Mouse (Mus musculus): ENCODE results near the gene Igdcc4. TPM values are rescaled to one million over a fixed set of nuclear protein-coding genes. Genes with fewer than 3 reads are reported as not detected.

Igdcc4 gene
- total and polyA plus RNA-seq, 3 experiments, result 7.3 to 12.4 (median 10.2) TPM

- intact Hi-C loops (cut with DNase I), result no loop called here
- Histone ChIP-seq H3K27me3 (ENCODE audit: control insufficient read depth, insufficient read depth, low read length) (no peaks in the 10 kb centered on the region; the same call in 1 of the 2 replicates), H3K4me3 (no peak overlapping the region), H3K4me1 (ENCODE audit: control insufficient read depth, insufficient read depth, low read length) (no peaks in the 10 kb centered on the region), H3K27ac (no peak overlapping the region), H3K36me3 (ENCODE audit: control insufficient read depth, insufficient read depth, low read length) (no peaks in the 10 kb centered on the region), H3K9ac (ENCODE audit: low read depth, low read length) (no peak overlapping the region), H3K79me2 (replicated peaks; ENCODE audit: control insufficient read depth, insufficient read depth, low read length) (no peaks in the 10 kb centered on the region)
- 56% methylated on average over 5 of the region's 5 CpGs for WGBS
- TF ChIP-seq CTCF (IDR thresholded peaks at IDR 0.05) (no peak), EP300 (IDR thresholded peaks at IDR 0.05; ENCODE audit: insufficient read depth, low read depth, low read length) (no peak), POLR2A (IDR thresholded peaks at IDR 0.05; ENCODE audit: insufficient read depth, low read depth, low read length) (no peak)
- DNase-seq, result no peak
Observed at GRCm38 (mm10) chr9:65153331-65153711, 52.0 kb downstream of the Igdcc4 start.

- intact Hi-C loops (cut with DNase I), result no loop called here
- H3K9ac ChIP-seq (ENCODE audit: low read depth, low read length), result no peak overlapping the region
- H3K79me2 ChIP-seq (replicated peaks; ENCODE audit: control insufficient read depth, insufficient read depth, low read length), result no peaks in the 10 kb centered on the region
- no peak overlapping the region for H3K4me3 ChIP-seq
- TF ChIP-seq POLR2A (IDR thresholded peaks at IDR 0.05; ENCODE audit: insufficient read depth, low read depth, low read length), result no peak
- no peak for TF ChIP-seq EP300 (IDR thresholded peaks at IDR 0.05; ENCODE audit: insufficient read depth, low read depth, low read length)
- no peak for TF ChIP-seq CTCF (IDR thresholded peaks at IDR 0.05)
- no peaks in the 10 kb centered on the region for H3K36me3 ChIP-seq (ENCODE audit: control insufficient read depth, insufficient read depth, low read length)
- 78% methylated on average over 9 of the region's 9 CpGs for WGBS
- no peaks in the 10 kb centered on the region for H3K4me1 ChIP-seq (ENCODE audit: control insufficient read depth, insufficient read depth, low read length)
- no peak for DNase-seq
- H3K27ac ChIP-seq, result no peak overlapping the region
- H3K27me3 ChIP-seq (ENCODE audit: control insufficient read depth, insufficient read depth, low read length), result no peaks in the 10 kb centered on the region; the same call in 1 of the 2 replicates
Observed at GRCm38 (mm10) chr9:65154692-65155455, 53.6 kb downstream of the Igdcc4 start.

- Histone ChIP-seq H3K27ac (no peak overlapping the region), H3K9ac (ENCODE audit: low read depth, low read length) (no peak overlapping the region), H3K4me1 (ENCODE audit: control insufficient read depth, insufficient read depth, low read length) (no peaks in the 10 kb centered on the region), H3K36me3 (ENCODE audit: control insufficient read depth, insufficient read depth, low read length) (no peaks in the 10 kb centered on the region), H3K4me3 (no peak overlapping the region), H3K27me3 (ENCODE audit: control insufficient read depth, insufficient read depth, low read length) (no peaks in the 10 kb centered on the region; the same call in 1 of the 2 replicates), H3K79me2 (replicated peaks; ENCODE audit: control insufficient read depth, insufficient read depth, low read length) (no peaks in the 10 kb centered on the region)
- DNase-seq, result no peak
- TF ChIP-seq EP300 (IDR thresholded peaks at IDR 0.05; ENCODE audit: insufficient read depth, low read depth, low read length) (no peak), POLR2A (IDR thresholded peaks at IDR 0.05; ENCODE audit: insufficient read depth, low read depth, low read length) (no peak), CTCF (IDR thresholded peaks at IDR 0.05) (no peak)
- intact Hi-C loops (cut with DNase I), result no loop called here
- 7% methylated on average over 8 of the region's 8 CpGs for WGBS
Observed at GRCm38 (mm10) chr9:65156604-65157003, 55.3 kb downstream of the Igdcc4 start.

GRCm38 (mm10) chr9:65157631-65158030 lies 56.3 kb downstream of the Igdcc4 start:
- H3K79me2 ChIP-seq (replicated peaks; ENCODE audit: control insufficient read depth, insufficient read depth, low read length), result no peaks in the 10 kb centered on the region
- WGBS, result 39% methylated on average over 6 of the region's 6 CpGs
- DNase-seq, result no peak
- no peak for TF ChIP-seq POLR2A (IDR thresholded peaks at IDR 0.05; ENCODE audit: insufficient read depth, low read depth, low read length)
- no peak for TF ChIP-seq EP300 (IDR thresholded peaks at IDR 0.05; ENCODE audit: insufficient read depth, low read depth, low read length)
- TF ChIP-seq CTCF (IDR thresholded peaks at IDR 0.05), result no peak
- intact Hi-C loops (cut with DNase I), result no loop called here
- H3K4me1 ChIP-seq (ENCODE audit: control insufficient read depth, insufficient read depth, low read length), result no peaks in the 10 kb centered on the region
- no peaks in the 10 kb centered on the region for H3K36me3 ChIP-seq (ENCODE audit: control insufficient read depth, insufficient read depth, low read length)
- no peak overlapping the region for H3K27ac ChIP-seq
- no peak overlapping the region for H3K9ac ChIP-seq (ENCODE audit: low read depth, low read length)
- H3K4me3 ChIP-seq, result no peak overlapping the region
- H3K27me3 ChIP-seq (ENCODE audit: control insufficient read depth, insufficient read depth, low read length), result peaks cover 4% of the 10 kb centered on the region; the same call in 1 of the 2 replicates

GRCm38 (mm10) chr9:65161188-65161587 lies 59.9 kb downstream of the Igdcc4 start:
- no peaks in the 10 kb centered on the region for H3K4me1 ChIP-seq (ENCODE audit: control insufficient read depth, insufficient read depth, low read length)
- no peak overlapping the region for H3K27ac ChIP-seq
- H3K9ac ChIP-seq (ENCODE audit: low read depth, low read length), result no peak overlapping the region
- no peaks in the 10 kb centered on the region for H3K36me3 ChIP-seq (ENCODE audit: control insufficient read depth, insufficient read depth, low read length)
- no peak overlapping the region for H3K4me3 ChIP-seq
- DNase-seq, result no peak
- no peaks in the 10 kb centered on the region for H3K79me2 ChIP-seq (replicated peaks; ENCODE audit: control insufficient read depth, insufficient read depth, low read length)
- intact Hi-C loops (cut with DNase I), result no loop called here
- WGBS, result 73% methylated on average over 4 of the region's 4 CpGs
- peaks cover 9% of the 10 kb centered on the region; the same call in 1 of the 2 replicates for H3K27me3 ChIP-seq (ENCODE audit: control insufficient read depth, insufficient read depth, low read length)
- TF ChIP-seq POLR2A (IDR thresholded peaks at IDR 0.05; ENCODE audit: insufficient read depth, low read depth, low read length) (no peak), EP300 (IDR thresholded peaks at IDR 0.05; ENCODE audit: insufficient read depth, low read depth, low read length) (no peak), CTCF (IDR thresholded peaks at IDR 0.05) (no peak)

GRCm38 (mm10) chr9:65161881-65162280 lies 60.6 kb downstream of the Igdcc4 start:
- H3K27me3 ChIP-seq (ENCODE audit: control insufficient read depth, insufficient read depth, low read length), result peaks cover 9% of the 10 kb centered on the region; the same call in 1 of the 2 replicates

More at GRCm38 (mm10) chr9:65161881-65162280, 60.6 kb downstream of the Igdcc4 start:
- no peak for TF ChIP-seq EP300 (IDR thresholded peaks at IDR 0.05; ENCODE audit: insufficient read depth, low read depth, low read length)
- TF ChIP-seq POLR2A (IDR thresholded peaks at IDR 0.05; ENCODE audit: insufficient read depth, low read depth, low read length), result no peak
- no peak for TF ChIP-seq CTCF (IDR thresholded peaks at IDR 0.05)
- Histone ChIP-seq H3K9ac (ENCODE audit: low read depth, low read length) (no peak overlapping the region), H3K4me3 (no peak overlapping the region), H3K36me3 (ENCODE audit: control insufficient read depth, insufficient read depth, low read length) (no peaks in the 10 kb centered on the region), H3K27ac (no peak overlapping the region), H3K79me2 (replicated peaks; ENCODE audit: control insufficient read depth, insufficient read depth, low read length) (no peaks in the 10 kb centered on the region), H3K4me1 (ENCODE audit: control insufficient read depth, insufficient read depth, low read length) (no peaks in the 10 kb centered on the region)
- intact Hi-C loops (cut with DNase I), result no loop called here
- DNase-seq, result no peak
- WGBS, result 44% methylated on average over 8 of the region's 8 CpGs
